Mouse (Mus musculus): Measurements from ENCODE around the gene Atf4.
A peak's percentile ranks its signal among the peaks of the same experiment; 100 is the strongest.

Gene Atf4

DNA sequence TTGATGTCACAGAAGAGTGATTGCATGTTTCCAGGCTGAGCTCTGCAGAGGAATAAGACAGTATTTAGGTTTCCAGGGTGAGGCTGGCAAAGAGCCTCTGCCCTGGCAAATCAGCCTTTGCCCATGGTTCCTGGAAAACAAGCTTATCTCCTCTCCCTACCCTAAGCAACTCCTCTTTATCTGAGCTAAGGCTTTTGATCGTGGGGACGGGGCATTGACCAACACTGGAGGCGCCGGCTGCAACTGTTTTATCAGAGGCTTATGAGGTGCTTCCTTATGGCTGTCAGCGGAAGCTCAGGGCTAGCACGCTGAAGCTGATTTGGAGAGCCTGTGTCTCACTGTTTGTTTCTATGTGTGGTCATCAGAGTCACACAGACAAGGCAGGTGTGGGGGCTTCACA is 4.4 kb upstream of the Atf4 start:
- DNase-seq: no peak

DNA sequence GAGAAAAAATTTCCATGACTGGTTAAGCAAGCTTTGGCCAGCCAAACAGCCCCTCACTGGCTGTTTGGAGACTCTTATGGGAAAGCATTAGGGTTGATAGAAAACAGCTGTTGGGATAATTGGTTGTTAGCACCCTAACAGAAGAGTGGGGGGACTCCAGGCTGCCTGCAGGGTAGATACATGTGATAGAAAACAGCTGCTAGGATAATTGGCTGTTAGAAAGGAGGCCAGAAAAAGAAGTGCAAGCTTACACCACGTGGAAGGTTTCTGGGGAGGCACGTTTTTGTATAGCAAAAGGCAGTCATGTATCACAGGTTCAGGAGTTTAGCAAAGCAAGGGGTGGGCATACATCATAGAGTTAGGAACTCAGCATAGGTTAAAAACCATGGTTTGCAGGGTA is 1.5 kb upstream of the Atf4 start:
- DNase-seq: no peak

DNA sequence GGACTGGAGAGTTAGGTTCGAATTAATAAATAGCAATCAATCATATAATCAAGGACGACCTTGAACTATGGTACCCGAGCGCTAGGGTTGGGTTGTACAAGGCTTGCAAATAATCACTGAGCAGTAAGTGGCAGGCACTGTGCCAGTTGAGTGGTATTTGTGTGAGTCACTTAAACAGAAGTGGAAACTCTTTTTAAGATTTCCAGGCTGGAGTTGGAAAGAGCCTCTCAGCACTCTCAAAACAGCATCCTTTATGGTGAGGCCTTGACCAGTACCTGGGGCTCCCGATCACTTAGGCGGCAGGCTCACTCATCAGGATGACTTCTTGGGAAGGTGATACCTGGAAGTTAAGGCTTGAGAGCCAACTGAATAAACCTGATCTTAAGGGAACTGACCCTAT is 777 bp upstream of the Atf4 start:
- DNase-seq: peak; percentile 30

DNA sequence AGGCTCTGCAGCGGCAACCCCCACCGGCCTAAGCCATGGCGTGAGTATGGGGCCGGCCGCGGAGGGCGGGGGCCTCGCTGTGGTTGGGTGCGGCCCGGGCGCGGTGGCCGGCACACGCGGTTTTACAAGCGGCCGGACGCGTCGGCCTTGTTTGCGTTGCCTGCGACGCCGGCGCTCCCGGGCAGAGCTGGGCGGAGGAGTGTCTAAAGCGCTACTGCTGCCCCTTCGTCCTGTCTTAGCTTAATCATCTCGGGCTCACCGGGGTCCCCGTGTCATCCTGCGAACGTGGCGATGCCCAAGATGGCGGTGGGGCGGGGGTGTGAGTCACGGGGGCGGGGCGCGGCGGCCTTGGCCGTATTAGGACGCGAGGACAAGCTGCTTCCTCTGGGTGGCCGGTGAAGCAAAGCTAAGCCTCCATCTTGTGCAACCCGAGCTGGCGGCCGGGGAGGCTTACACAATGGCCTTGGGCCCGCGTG is 700 bp downstream of the Atf4 start:
- DNase-seq: peak; percentile 53

DNA sequence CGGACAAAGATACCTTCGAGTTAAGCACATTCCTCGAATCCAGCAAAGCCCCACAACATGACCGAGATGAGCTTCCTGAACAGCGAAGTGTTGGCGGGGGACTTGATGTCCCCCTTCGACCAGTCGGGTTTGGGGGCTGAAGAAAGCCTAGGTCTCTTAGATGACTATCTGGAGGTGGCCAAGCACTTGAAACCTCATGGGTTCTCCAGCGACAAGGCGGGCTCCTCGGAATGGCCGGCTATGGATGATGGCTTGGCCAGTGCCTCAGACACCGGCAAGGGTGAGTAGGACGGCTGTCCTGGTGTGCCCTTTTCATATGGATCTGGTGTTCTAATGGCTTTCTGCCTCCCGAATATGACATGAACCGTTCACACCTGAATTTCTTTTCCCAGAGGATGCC is 1.3 kb downstream of the Atf4 start:
- no peak for DNase-seq

DNA sequence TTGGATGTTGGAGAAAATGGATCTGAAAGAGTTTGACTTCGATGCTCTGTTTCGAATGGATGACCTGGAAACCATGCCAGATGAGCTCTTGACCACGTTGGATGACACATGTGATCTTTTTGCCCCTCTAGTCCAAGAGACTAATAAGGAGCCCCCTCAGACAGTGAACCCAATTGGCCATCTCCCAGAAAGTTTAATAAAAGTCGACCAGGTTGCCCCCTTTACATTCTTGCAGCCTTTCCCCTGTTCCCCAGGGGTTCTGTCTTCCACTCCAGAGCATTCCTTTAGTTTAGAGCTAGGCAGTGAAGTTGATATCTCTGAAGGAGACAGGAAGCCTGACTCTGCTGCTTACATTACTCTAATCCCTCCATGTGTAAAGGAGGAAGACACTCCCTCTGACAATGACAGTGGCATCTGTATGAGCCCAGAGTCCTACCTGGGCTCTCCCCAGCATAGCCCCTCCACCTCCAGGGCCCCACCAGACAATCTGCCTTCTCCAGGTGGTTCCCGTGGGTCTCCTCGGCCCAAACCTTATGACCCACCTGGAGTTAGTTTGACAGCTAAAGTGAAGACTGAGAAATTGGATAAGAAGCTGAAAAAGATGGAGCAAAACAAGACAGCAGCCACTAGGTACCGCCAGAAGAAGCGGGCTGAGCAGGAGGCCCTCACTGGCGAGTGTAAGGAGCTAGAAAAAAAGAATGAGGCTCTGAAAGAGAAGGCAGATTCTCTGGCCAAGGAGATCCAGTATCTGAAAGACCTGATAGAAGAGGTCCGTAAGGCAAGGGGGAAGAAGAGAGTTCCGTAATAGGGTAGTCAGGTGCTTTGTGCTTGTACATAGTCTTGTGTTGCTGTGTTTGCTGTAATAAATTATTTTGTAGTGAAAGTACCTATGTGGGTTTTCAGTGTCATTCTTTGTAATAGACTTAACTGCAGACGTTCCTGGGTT is 1.9 kb downstream of the Atf4 start:
- DNase-seq: no peak

DNA sequence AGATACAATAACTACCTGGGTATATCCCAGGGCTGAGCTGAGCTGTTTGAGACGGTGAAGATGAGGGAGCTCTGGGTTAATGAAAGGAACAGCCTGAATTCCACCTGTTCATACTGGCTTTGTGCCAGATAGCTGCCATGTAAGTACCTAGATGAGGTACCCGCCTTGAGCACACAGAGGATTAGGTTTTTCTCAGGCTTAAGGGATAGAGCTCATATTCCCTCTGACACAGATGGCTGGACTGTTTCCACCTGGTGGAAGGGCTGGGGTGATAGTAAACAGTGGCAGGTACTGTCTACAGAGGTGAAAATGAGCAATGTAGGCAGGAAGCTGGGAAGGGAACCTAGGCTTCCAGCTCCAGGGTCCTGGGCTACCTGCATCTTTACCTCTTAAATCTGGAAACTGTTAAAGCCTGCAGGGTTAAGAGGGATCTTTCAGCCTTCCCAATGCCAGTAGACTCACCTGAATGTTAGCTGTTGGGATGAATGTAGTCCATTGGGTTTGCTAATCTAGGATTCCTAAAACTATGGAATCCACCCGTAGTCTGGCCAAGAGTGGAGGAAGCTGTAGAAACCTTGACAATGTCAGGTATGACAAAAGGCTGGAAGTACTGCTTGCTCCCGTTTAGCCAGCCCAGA is 2.7 kb downstream of the Atf4 start:
- no peak for DNase-seq

DNA sequence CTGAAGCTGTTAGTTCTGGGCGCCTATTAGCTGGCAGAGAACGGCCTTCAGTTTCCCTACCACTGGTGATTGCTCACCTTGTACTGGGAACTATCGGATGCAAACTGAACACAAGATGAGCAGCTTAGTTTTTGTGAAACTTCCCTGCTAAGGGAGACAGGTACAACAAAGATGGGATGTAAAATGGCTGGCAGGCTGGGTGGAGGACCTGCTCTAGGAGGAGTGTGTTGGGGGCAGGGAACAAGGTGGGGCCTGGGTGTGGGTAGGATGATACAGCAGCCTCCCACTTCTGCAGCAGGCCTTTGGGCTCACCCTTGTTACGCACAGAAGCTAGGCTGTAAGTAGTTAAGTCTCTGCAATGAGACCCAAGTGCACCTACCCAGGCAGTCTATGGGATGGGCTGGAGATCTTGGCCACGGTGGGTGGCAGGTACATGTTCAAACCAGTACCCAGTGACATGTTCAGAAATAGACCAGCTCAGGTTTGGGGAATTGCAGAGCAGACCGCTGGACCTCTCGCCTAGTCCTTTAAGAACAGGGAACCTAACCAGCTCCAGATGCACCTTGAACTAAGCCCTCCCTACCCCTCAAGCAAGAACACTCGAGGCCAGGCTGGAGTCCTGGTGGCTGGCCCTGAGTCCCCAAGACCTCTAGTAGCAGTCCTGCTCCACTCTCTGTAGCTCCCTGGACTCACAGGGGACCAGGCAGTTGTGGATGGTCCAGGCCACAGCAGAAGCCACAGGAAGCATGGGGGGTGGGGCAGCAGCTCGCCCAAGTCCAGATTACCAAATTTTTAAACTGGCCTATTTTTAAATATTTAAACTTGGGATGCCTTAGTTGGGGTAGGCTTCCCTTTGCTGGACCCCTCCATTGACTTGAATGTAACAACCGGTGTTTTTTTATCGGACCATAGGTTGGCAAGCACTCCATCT is 3.5 kb downstream of the Atf4 start:
- no peak for DNase-seq

DNA sequence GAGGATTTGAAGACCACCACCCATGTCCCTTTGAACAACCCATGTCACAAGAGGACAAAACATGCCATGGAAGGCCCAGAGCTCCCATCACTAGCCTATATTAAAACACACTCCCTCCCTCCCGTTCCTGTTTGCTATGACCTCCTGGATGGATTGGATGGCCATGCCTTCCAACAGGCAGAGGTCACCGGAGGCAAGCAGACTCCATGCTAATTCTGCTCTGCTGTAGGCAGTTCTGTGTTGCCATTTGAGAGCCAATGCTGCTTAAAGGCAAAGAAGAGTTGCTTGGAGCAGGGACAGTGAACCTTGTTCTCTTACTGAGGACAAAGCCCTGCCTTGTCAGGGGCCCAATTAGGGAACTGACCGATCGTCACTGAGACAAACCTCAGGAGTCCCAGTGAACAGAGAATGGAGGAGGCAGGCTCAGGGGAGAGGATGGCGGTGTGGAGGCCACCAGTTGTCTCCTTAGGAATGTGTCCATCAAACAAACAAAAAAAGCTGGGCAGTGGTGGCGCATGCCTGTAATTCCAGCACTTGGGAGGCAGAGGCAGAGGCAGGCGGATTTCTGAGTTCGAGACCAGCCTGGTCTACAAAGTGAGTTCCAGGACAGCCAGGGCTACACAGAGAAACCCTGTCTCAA is 4.5 kb downstream of the Atf4 start:
- DNase-seq: no peak

DNA sequence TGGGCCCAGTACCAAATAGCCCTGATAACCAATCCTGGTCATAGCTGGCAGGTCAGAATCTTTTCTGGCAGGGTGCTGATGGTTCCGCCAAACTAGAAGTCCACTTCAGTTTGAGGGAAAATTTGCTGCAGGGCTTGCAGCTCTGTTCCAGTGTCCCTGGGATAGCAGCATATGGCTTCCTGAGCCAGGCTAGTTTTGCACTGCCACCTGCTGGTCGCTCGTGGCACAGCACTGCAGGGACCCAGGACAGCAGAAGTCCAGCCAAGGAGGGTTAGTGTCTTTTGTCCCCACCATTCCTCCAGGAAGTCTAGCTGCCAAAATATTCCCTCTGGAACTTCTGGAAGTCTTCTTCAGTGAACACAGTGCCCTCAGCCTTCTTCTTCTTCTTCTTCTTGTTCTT is 5.7 kb downstream of the Atf4 start:
- DNase-seq: peak; percentile 83

DNA sequence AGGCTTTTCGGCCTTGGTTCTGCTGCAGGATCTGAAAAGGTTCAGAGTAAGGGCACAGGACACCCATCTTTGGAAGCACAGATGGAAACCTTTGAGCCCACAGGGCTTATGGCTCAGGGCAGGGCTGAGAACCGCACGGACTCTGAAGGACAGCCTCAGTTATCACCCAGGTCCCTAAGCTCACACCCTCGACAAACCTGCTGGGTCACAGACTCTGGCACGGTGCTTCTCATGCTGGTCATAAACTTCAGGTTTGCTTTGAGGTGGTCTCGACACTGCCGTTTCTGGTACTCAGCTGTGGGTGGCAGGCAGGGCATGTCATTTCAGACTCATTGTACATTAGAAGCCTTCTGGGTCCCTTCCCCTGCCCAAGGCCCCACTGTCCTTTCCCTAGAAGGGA is 6.1 kb downstream of the Atf4 start:
- DNase-seq: no peak

DNA sequence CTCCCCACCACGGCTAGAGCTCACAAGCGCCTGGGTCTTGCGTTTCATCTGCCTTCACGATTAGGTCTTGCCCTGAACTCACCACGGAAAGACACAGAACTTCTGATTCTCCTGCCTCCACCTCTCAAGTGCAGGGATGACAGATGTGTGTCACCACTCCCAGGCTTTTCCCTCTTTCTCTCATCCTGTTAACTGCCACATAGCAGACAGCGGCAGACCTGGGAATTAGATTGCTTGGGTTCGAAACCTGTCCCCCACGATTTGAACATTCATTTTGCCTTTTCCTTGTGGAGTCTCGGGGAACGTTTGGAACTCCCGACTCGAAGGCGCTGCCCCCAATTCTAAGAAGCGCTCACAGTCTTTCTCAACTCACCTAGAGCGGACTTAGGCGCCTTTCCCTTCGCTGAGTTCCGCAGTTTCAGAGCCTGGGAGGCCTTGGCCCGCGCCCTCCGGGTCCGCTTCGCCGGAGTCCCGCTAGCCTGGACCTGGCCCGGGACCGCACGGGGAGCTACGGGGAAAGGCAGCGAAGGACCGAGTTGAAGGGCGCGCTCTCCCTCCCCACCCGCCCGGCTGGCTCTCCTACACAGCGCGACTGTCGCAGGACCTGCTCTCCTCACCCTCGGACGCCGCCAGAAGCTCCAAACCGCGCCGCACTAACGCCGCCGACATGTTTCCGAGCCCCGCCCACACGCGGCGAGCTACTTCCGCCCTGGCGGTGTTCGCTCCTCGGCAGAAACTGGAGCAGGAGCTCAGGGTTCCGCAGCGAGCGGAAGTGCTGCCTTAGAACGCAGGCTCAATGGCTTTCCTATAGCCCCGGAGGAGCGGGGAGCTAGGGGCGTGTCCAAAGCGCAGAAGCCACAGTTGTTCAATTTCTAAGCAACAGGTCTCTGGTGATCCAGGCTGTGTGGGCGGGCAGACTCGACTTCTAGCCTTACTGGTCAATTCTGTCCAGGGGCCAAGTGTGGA is 8.9 kb downstream of the Atf4 start, which contains the start of gene Rps19bp1:
TSS of gene Rps19bp1 (minus strand) at position 706 of the 966 bp plus-strand sequence.
- peak; percentile 91 for DNase-seq

DNA sequence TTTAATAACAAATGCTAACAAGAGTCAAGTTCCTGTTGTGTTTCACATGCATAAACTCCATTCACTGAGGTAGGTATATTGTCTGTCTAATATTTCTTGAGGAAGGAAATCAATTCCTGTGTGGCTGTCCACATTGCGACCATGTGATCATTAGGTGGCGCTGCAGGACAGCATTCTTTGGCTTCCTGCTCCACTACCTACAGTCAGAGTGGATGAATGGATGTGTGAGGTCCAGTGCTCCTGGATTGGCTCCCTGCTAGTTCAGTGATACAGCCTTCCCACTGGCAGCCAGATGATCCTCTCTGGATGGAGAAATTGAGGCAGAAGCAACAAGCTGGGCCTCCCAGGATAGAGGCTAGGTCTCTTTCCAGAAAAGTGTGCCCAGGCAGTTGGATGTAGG is 11.3 kb downstream of the Atf4 start:
- peak; percentile 85 for DNase-seq

DNA sequence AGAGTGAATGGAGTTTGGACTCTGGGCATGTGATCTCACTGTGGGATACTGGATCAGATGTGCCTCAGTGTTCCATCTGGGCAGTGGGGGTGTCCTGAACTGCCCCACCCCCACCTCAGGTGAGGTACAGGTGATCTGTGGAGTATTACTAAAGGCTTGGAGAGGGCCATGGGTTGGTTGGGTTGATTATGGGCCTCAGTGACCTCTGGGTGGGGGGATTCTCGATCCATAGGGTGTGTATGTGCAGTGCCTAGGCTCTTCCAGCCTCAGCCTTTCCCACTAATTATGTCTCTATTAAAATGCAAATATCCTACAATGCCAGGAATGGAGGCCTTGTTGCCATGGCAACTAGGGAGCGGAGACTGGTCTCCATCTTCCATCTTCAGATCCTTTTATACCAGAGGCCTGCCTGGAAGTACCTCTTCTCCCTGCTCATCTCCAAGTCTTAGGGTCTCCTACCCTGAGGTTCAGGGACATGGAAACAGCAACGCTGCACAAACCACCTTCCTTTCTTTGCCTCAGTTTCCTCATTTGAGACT is 16.9 kb downstream of the Atf4 start:
- no peak for DNase-seq

DNA sequence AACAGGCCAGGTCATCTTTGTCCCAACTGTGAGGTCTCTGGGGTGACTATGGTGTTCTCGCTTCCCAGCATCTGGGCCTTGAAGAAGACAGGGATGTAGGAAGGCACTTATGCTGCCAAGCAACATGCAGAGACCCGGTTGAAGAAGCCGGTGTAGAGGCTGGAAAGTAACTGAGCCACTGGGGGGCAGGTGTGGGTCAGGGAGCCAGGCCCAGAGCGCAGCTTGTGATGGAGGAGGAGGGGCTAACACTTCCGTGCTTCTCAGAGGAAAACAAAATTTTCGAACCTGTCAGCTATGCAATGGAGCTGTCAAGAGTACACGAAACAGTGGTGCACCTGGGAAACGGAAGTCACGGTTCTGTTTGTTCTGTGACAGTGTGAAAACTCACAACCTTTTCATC is 22.1 kb downstream of the Atf4 start:
- no peak for DNase-seq

DNA sequence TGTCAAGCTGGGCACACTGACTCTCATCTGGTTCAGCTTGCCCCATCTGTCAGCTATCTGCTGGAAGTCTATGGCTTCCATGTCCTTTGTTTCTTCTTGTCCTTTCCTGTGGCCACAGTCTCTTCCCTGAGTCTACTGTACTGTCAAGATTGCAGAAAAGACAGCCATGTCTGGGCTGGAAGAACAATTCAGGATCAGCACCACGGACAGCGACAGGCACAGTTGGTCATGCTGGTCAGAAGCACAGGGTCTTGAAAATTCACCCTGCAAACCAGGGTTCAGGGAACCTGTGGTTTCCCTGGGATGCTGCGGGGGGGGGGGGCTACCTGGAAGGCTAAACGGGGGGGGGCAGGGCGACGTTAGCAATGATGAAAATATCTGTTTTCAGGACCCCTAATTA is 22.6 kb downstream of the Atf4 start:
- no peak for DNase-seq

DNA sequence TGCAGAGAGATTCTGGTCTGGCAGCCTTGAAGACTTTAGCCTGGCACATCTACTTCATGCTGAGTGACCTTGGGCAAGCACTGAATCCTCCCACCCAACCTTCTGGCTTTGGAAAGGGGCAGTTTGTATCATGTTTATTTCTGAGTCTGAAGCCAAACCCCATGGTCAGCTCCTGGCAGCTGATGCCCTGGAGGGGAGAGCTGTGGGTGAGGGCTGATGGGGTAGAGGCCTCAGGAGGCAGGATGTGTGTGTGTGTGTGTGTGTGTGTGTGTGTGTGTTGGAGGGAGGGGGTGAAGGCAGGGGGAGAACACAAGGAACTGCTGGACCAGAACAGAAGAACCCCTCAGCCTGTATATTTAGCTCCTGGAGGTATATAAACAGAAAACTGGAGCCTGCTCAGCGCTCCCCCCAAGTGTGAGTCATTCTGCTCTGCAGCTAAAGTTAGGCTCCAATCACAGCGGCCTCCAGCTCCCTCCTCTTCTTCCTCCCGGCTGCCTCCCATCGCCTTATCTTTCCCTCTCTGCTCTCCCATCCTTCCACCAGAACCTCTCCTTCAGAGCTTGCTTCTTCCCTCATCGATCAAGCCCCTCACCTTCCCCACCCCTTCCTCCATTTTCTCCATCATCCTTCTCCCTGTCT is 23.3 kb downstream of the Atf4 start:
- DNase-seq: peak; percentile 91

DNA sequence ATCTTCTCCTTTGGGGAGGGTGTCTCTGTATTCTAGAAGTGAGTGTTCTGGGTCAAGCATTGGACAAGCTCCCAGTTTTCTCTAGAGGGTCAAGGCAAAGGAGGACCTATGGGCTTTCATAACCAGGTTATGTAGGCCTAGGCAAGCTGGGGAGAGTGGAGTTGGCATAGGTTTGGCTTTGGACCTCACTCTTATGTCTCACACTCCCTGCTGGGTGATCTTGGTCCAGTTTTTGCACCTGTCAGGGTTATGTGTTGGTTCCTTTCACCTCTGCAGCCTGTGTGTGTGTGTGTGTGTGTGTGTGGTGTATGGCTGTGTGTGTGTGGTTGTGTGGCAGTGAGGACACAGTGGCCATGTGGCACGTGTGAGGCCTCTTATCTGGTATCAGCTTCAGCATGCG is 24.1 kb downstream of the Atf4 start:
- DNase-seq: no peak

DNA sequence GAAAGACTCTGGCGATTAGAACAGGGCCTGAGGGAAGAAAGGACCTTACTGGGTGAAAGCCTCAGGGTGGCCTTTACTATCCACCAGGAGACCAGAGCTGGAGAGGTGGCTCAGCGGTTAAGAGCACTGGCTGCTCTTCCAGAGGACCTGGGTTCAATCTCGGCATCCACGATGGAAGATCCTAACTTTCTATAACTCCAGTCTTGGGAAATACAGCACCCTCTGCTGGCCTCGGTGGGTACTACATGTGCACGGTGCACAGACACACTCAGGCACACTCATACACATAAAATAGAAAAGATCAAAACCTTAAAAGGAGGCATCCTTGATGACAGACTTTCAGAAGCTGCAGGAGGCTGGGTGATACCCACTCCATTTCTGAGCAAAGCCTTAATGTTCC is 25.7 kb downstream of the Atf4 start:
- no peak for DNase-seq

DNA sequence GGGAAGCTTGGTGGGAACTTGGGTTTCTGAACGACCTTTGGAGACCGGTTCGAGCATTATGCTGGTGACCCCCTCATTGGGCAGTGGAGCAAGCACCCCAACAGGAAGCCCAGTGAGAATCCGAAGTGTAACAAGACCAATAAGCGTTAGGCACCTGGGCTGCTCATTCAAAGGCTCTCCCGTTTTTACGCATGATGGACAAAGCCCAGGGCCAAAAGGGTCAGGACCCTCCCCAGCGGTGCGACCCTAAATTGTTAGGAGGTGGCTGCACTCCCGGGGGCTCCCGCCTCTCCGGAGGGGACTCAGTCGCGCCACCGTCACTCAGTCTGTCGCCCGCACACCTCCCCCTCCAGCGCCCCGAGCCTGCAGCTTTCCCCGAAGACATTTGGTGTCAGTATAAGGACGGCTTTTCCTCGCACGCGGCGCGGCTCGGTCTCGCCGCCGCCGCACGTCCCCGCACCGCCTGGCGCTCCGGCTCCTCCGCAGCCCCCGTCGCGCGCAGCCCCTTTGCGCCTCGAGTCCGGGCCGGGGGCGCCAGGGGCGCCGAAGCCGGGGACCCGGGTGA is 31.9 kb downstream of the Atf4 start, which contains the start of gene Cacna1i:
TSS of gene Cacna1i (plus strand) at position 388 of the 565 bp plus-strand sequence.
- peak; percentile 74 for DNase-seq

All from right cerebral cortex, adult 18-20 months (tissue).